Mouse (Mus musculus): ENCODE data around the gene Zfp628.

- no peak for TF ChIP-seq CTCF (IDR thresholded peaks at IDR 0.05; ENCODE audit: borderline replicate concordance, extremely low read depth, insufficient read depth, insufficient read length)
- no peak for TF ChIP-seq POLR2A (IDR thresholded peaks at IDR 0.05; ENCODE audit: borderline replicate concordance, extremely low read depth, insufficient read depth, insufficient read length, poor library complexity, severe bottlenecking)
These were observed 9.5 kb downstream of the Zfp628 start for GRCm38 (mm10) chr7:4924483-4924882.

Data from brain, embryonic 14.5 days (tissue).